Mouse (Mus musculus) heart, postnatal 0 days (tissue): ENCODE results near the gene Vstm2a.

Source experiments
- CTCF ChIP-seq: IDR thresholded peaks from 2 replicates; pipeline ENCODE4 v1.5.1; 2016; ENCODE audit warnings: antibody characterized with exemption, control low read depth, low read depth
- EP300 ChIP-seq: IDR thresholded peaks from 2 replicates; pipeline ENCODE4 v1.6.1; 2016; ENCODE audit warnings: antibody characterized with exemption, low read depth

GRCm38 (mm10) chr11:16412609-16413008 lies 155.1 kb downstream of the Vstm2a start:
- TF ChIP-seq CTCF (peak; percentile 68), EP300 (no peak)
